Mouse (Mus musculus): ENCODE data around the gene Dnm3. TPM values are rescaled to one million over a fixed set of nuclear protein-coding genes. Genes with fewer than 3 reads are reported as not detected.

Gene Dnm3
- polyA plus RNA-seq, 1 experiment from 2014 or later, result 3.6 TPM

GRCm38 (mm10) chr1:162180451-162180850 is 297.4 kb downstream of the Dnm3 start:
- Histone ChIP-seq H3K27me3 (ENCODE audit: insufficient read depth, poor library complexity, severe bottlenecking) (no peaks in the 10 kb centered on the region), H3K4me3 (no peak overlapping the region), H3K27ac (no peak overlapping the region), H3K9me3 (no peaks in the 10 kb centered on the region), H3K4me1 (peaks cover 20% of the 10 kb centered on the region), H3K36me3 (no peaks in the 10 kb centered on the region)
- 73% methylated on average over 7 of the region's 7 CpGs for WGBS
- DNase-seq (ENCODE audit: low spot score), result no peak

GRCm38 (mm10) chr1:162179401-162179800 is 298.4 kb downstream of the Dnm3 start:
- Histone ChIP-seq H3K36me3 (no peaks in the 10 kb centered on the region), H3K4me1 (peaks cover 16% of the 10 kb centered on the region), H3K4me3 (no peak overlapping the region), H3K27ac (no peak overlapping the region), H3K9me3 (no peaks in the 10 kb centered on the region), H3K27me3 (ENCODE audit: insufficient read depth, poor library complexity, severe bottlenecking) (no peaks in the 10 kb centered on the region)
- WGBS, result 83% methylated on average over 4 of the region's 4 CpGs
- no peak for DNase-seq (ENCODE audit: low spot score)

GRCm38 (mm10) chr1:162172806-162173205 is 305.0 kb downstream of the Dnm3 start:
- WGBS, result 58% methylated on average over 6 of the region's 6 CpGs
- DNase-seq (ENCODE audit: low spot score), result no peak

GRCm38 (mm10) chr1:162163687-162164484 is 313.9 kb downstream of the Dnm3 start:
- H3K27ac ChIP-seq, result no peak overlapping the region
- no peak for DNase-seq (ENCODE audit: low spot score)
- 67% methylated on average over 7 of the region's 7 CpGs for WGBS

More at GRCm38 (mm10) chr1:162172806-162173205, 305.0 kb downstream of the Dnm3 start:
- no peaks in the 10 kb centered on the region for H3K36me3 ChIP-seq
- H3K4me3 ChIP-seq, result no peak overlapping the region
- H3K27me3 ChIP-seq (ENCODE audit: insufficient read depth, poor library complexity, severe bottlenecking), result no peaks in the 10 kb centered on the region
- H3K27ac ChIP-seq, result no peak overlapping the region
- no peaks in the 10 kb centered on the region for H3K4me1 ChIP-seq
- no peaks in the 10 kb centered on the region for H3K9me3 ChIP-seq

GRCm38 (mm10) chr1:162162677-162163076 is 315.2 kb downstream of the Dnm3 start:
- WGBS, result 86% methylated on average over 7 of the region's 7 CpGs
- Histone ChIP-seq H3K27ac (peak overlapping the region; percentile 64; the same call in 1 of the 2 replicates), H3K4me3 (no peak overlapping the region), H3K4me1 (peaks cover 16% of the 10 kb centered on the region), H3K27me3 (ENCODE audit: insufficient read depth, poor library complexity, severe bottlenecking) (no peaks in the 10 kb centered on the region), H3K9me3 (no peaks in the 10 kb centered on the region), H3K36me3 (no peaks in the 10 kb centered on the region)
- no peak for DNase-seq (ENCODE audit: low spot score)

More at GRCm38 (mm10) chr1:162163687-162164484, 313.9 kb downstream of the Dnm3 start:
- Histone ChIP-seq H3K27me3 (ENCODE audit: insufficient read depth, poor library complexity, severe bottlenecking) (no peaks in the 10 kb centered on the region), H3K4me1 (peaks cover 16% of the 10 kb centered on the region), H3K36me3 (no peaks in the 10 kb centered on the region), H3K4me3 (no peak overlapping the region), H3K9me3 (no peaks in the 10 kb centered on the region)

- Histone ChIP-seq H3K36me3 (no peaks in the 10 kb centered on the region), H3K4me1 (peaks cover 16% of the 10 kb centered on the region), H3K4me3 (no peak overlapping the region), H3K9me3 (no peaks in the 10 kb centered on the region), H3K27ac (peak overlapping the region; percentile 64; the same call in 1 of the 2 replicates), H3K27me3 (ENCODE audit: insufficient read depth, poor library complexity, severe bottlenecking) (no peaks in the 10 kb centered on the region)
- no peak for DNase-seq (ENCODE audit: low spot score)
- WGBS, result 75% methylated on average over 5 of the region's 5 CpGs
Observed at GRCm38 (mm10) chr1:162162249-162162648, 315.6 kb downstream of the Dnm3 start.

GRCm38 (mm10) chr1:162160718-162161117 is 317.1 kb downstream of the Dnm3 start:
- Histone ChIP-seq H3K9me3 (no peaks in the 10 kb centered on the region), H3K4me3 (no peak overlapping the region), H3K36me3 (no peaks in the 10 kb centered on the region), H3K4me1 (peaks cover 16% of the 10 kb centered on the region), H3K27ac (no peak overlapping the region), H3K27me3 (ENCODE audit: insufficient read depth, poor library complexity, severe bottlenecking) (no peaks in the 10 kb centered on the region)
- 63% methylated on average over 1 of the region's 1 CpGs for WGBS
- no peak for DNase-seq (ENCODE audit: low spot score)

GRCm38 (mm10) chr1:162158486-162158885 is 319.3 kb downstream of the Dnm3 start:
- Histone ChIP-seq H3K27me3 (ENCODE audit: insufficient read depth, poor library complexity, severe bottlenecking) (no peaks in the 10 kb centered on the region), H3K4me1 (peaks cover 13% of the 10 kb centered on the region), H3K4me3 (no peak overlapping the region), H3K27ac (no peak overlapping the region), H3K36me3 (no peaks in the 10 kb centered on the region), H3K9me3 (no peaks in the 10 kb centered on the region)
- no peak for DNase-seq (ENCODE audit: low spot score)
- WGBS, result 71% methylated on average over 2 of the region's 2 CpGs

GRCm38 (mm10) chr1:162157659-162158058 is 320.2 kb downstream of the Dnm3 start:
- Histone ChIP-seq H3K4me1 (peaks cover 7% of the 10 kb centered on the region), H3K36me3 (no peaks in the 10 kb centered on the region), H3K27me3 (ENCODE audit: insufficient read depth, poor library complexity, severe bottlenecking) (no peaks in the 10 kb centered on the region), H3K4me3 (no peak overlapping the region), H3K27ac (no peak overlapping the region), H3K9me3 (no peaks in the 10 kb centered on the region)
- WGBS, result 83% methylated on average over 5 of the region's 5 CpGs
- DNase-seq (ENCODE audit: low spot score), result no peak

GRCm38 (mm10) chr1:162156873-162157272 is 321.0 kb downstream of the Dnm3 start:
- WGBS, result 75% methylated on average over 5 of the region's 5 CpGs
- no peaks in the 10 kb centered on the region for H3K4me1 ChIP-seq
- H3K4me3 ChIP-seq, result no peak overlapping the region
- H3K9me3 ChIP-seq, result no peaks in the 10 kb centered on the region
- H3K36me3 ChIP-seq, result no peaks in the 10 kb centered on the region
- no peaks in the 10 kb centered on the region for H3K27me3 ChIP-seq (ENCODE audit: insufficient read depth, poor library complexity, severe bottlenecking)
- no peak for DNase-seq (ENCODE audit: low spot score)
- no peak overlapping the region for H3K27ac ChIP-seq

GRCm38 (mm10) chr1:162155546-162155945 is 322.3 kb downstream of the Dnm3 start:
- 80% methylated on average over 3 of the region's 3 CpGs for WGBS
- Histone ChIP-seq H3K4me3 (no peak overlapping the region), H3K27me3 (ENCODE audit: insufficient read depth, poor library complexity, severe bottlenecking) (no peaks in the 10 kb centered on the region), H3K27ac (no peak overlapping the region), H3K4me1 (no peaks in the 10 kb centered on the region), H3K9me3 (no peaks in the 10 kb centered on the region), H3K36me3 (no peaks in the 10 kb centered on the region)
- DNase-seq (ENCODE audit: low spot score), result no peak

GRCm38 (mm10) chr1:162153118-162153517 is 324.7 kb downstream of the Dnm3 start:
- Histone ChIP-seq H3K27ac (no peak overlapping the region), H3K9me3 (no peaks in the 10 kb centered on the region), H3K4me1 (no peaks in the 10 kb centered on the region), H3K27me3 (ENCODE audit: insufficient read depth, poor library complexity, severe bottlenecking) (no peaks in the 10 kb centered on the region), H3K4me3 (no peak overlapping the region), H3K36me3 (no peaks in the 10 kb centered on the region)
- DNase-seq (ENCODE audit: low spot score), result no peak
- WGBS, result 83% methylated on average over 5 of the region's 5 CpGs

GRCm38 (mm10) chr1:162149730-162150129 is 328.1 kb downstream of the Dnm3 start:
- no peak overlapping the region for H3K27ac ChIP-seq
- no peak for DNase-seq (ENCODE audit: low spot score)
- H3K36me3 ChIP-seq, result no peaks in the 10 kb centered on the region
- H3K27me3 ChIP-seq (ENCODE audit: insufficient read depth, poor library complexity, severe bottlenecking), result no peaks in the 10 kb centered on the region
- 79% methylated on average over 3 of the region's 3 CpGs for WGBS
- no peaks in the 10 kb centered on the region for H3K4me1 ChIP-seq
- H3K9me3 ChIP-seq, result no peaks in the 10 kb centered on the region
- no peak overlapping the region for H3K4me3 ChIP-seq

All from heart, embryonic 10.5 days (tissue).